Mouse (Mus musculus): ENCODE results near the gene Efnb2. TPM values are rescaled to one million over a fixed set of nuclear protein-coding genes. Genes with fewer than 3 reads are reported as not detected.

Efnb2 gene
- total RNA-seq, 2 experiments from 2014 or later = 28.5 to 33.1 TPM

- DNase-seq = no peak
Observed at GRCm38 (mm10) chr8:8611928-8612327, 49.1 kb downstream of the Efnb2 start.

GRCm38 (mm10) chr8:8609791-8610190 is 51.3 kb downstream of the Efnb2 start:
- DNase-seq = no peak

DNA sequence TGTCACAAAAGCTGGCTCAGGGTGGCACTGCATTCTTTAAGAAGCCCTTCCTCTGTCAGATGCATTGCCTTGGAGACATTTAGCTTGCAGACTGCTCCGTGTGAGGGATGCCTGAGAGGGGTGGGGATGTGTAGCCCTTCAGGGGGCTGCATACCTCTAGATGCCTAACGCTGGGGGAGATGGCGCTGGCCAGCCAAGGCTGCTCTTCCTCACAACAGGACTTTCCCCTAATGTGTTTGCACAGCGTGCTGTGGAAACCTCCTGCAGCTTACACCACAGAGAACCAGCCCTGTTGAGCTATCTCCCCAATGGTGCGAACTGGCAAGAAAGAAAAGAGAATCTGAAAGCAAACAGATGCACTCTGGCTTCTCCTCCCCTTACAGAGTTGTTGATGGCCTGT is 51.9 kb downstream of the Efnb2 start:
- DNase-seq = no peak

DNA sequence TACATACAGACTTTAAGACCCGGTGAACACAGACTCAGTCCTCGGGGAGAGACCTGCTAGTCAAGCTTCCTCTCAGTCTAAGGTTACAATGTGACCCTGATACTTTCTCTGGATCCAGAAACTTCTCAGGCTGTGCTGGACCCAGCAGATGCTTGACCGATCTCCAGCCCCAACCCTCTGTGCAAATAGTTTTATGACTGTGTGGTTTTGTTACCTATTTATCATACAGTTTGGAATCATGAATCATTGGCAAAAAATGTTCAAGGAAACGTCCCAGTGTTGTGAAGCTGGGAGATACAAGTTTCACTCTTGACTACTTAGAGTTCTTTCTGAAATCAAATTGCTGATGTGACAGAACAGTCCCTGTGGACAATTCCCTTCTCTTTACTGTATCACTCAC is 55.4 kb downstream of the Efnb2 start:
- DNase-seq = no peak

- no peak for DNase-seq
Observed at GRCm38 (mm10) chr8:8603875-8604274, 57.2 kb downstream of the Efnb2 start.

DNA sequence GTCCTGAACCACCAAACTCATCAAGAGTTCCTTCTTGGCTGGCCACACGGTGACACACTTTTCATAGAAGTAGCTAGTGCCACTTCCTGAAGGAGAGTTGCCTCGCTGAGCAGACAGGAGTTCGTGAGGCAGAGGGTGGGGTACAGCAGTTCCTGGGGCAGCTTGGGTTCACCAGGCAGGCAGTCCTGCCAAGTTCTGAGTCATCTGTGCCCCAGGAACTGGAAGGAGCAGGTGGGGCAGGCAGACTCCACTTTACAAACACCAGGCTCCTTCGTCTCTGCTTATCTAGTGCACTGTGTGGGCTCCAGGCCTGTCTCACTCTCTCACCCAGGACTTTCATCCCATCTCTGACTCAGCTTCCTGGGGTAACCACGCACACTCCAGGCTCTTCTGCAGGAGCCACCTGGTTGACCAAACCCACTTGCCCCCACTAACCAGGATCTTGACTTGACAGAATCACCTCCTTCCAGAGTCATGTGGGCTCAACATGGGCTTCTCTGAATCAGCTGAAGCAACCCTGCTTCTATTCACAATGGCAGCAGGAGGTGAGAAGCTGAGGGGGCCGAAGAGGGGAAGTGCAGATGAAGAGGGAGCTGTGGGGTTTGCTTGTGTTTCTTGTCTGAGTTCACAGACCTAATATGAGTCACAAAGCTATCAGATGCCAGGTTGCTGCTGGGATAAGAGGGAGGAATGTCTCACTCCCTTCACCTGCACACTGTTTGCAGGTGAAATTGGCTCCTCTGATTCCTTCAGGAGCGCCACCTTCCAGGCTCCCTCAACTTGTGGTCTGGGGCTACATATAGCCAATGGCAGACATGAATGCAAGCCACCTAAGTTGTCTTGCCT is 58.2 kb downstream of the Efnb2 start:
- DNase-seq = no peak

DNA sequence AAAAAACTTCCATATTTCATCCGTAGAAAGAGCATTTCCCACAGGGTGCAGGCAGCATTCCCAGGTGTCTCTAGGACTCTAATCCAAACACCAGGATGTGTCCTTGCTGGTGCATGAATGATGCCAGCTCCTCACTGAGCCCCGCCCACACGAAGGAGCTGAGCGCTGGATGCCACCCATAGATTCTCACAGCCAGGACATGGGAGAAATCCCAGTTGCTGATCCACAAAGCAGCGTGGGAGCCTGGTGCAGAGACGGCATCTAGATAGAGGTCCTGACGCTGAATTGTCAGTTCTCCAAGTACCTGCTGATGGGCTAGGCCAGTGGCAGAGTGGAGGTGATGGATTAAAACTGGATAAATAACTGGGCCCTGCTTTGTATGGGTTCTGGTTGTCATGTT is 61.1 kb downstream of the Efnb2 start:
- DNase-seq = no peak

- no peak for DNase-seq
Observed at GRCm38 (mm10) chr8:8597434-8597833, 63.6 kb downstream of the Efnb2 start.

DNA sequence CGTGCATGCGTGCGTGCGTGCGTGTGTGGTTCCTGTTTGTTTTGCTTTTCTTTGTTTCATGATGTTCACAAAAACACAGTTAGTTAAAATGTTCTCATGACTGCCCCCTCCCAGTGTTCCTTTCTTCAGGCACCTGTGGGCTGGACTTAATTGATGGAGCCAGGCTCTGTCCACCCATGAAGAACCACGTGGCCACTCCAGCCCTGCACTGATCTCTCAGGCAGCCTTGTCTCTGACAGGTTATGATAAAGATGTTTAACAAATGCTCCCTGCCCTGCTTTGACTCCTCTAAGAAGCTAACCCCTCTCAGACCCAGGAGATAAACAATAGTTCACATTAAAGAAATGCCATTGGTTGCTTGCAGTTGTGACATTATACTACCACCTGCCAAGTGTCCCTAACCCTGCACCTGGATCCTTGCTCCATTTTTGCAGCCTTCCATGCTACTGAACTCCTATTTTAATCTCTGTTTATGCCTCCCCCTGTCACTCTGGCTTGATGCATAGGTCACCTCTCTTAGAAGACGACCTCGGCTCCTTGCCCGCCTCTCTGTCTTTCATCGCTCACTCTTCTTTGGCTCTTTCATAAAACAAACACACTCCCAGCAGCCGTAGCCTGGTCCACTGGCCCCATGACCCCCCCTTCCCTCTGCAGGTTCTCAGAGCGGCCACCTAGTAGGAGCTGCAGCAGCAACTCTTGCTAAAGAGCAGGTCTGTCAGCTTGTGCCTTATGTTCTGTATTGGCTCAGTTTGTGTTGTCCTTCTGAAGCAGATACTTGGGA is 65.0 kb downstream of the Efnb2 start:
- DNase-seq = no peak

DNA sequence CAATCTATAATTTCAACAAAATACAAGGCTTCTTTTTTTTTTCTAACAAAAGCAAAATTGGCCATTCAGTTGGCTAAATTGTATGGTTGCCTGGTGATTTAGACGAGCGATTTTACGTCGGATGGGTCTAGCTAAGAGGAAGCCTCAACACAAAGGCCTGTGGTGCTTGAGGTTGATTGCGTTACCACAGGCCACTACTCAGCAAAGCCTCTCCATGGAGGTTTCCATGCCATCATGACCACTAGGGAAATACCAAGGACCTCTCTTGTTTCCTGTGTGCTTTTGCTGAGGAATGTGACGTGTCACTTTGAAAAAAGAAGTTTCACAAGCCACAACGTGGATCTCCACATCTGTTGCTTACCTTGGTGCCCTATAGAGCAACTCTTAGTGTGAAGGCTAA is 67.2 kb downstream of the Efnb2 start:
- DNase-seq = no peak

DNA sequence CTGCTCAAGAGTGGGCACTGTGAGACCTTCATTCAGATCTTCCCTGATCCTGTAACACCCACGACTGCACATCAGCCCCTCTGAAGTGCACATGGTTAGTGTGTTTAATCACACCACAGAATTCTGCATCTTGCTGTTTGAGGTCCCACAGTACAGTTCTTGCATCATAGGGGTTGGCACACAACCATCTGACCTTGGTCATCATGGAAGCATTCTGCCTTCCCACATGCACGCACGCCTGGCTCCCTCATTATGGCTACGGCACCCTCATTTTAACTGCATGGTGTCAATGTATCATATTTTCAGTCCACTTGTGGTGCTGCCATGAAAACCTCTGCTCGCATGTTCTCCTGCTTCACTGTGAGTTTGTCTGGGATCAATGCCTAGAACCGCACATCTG is 67.7 kb downstream of the Efnb2 start:
- no peak for DNase-seq

- DNase-seq = no peak
Observed at GRCm38 (mm10) chr8:8592331-8592730, 68.7 kb downstream of the Efnb2 start.

GRCm38 (mm10) chr8:8583981-8584377 is 77.1 kb downstream of the Efnb2 start:
- DNase-seq = no peak

DNA sequence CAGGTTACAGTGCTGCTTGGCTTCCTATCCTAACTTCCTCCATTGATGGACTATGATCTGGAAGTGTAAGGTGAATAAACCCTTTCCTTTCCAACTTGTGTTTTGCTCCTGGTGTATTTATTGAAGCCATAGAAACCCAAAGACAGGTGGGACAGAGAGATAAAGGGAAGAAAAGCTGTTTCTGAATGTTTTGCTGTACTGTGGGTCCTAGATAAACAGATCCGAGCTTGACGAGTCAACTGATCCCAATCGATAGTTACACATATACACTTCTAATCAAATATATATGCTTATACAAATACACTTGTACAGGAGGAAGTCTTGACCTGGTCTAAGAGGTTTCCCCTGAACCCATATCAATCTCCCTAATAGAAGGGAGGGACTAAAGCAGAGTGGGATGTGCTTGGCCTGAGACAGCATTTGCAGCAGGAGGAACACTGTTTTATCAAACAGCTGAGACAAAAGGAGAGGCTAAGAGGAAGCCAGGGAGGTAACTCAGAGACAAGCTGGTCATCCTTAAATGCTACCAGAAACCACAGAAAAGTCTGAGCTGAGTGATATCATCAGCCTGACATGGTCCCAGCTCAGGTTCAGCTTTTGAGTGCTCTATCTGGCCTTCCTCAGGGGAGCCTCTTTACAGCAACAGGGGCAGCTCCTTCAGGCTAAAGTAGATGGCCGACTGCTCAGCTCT is 77.6 kb downstream of the Efnb2 start:
- no peak for DNase-seq

GRCm38 (mm10) chr8:8577770-8578303 is 83.2 kb downstream of the Efnb2 start:
- DNase-seq = no peak

- DNase-seq = no peak
Observed at GRCm38 (mm10) chr8:8576833-8577232, 84.2 kb downstream of the Efnb2 start.

DNA sequence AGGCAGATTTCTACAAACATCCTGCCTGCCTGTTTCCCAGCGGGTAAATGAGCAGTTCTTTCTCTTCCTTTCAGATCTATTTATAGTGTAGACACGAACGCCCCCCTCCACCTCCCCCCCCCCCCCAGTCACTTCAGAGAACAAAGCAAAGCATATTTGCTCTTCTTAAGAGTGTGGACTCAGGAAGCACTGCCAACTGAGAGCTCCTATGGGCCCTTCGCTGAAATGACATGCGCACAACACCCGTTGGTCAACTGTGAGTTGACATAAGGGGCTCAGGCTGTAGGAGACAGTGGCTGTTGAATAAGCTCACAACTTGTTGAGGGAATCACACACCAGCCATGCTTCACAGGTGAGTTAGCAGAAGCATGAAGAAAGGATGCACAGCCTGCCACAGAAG is 84.8 kb downstream of the Efnb2 start:
- DNase-seq = no peak

GRCm38 (mm10) chr8:8574521-8575499 is 86.2 kb downstream of the Efnb2 start:
- DNase-seq = no peak

- DNase-seq = no peak
Observed at GRCm38 (mm10) chr8:8572272-8572671, 88.8 kb downstream of the Efnb2 start.

DNA sequence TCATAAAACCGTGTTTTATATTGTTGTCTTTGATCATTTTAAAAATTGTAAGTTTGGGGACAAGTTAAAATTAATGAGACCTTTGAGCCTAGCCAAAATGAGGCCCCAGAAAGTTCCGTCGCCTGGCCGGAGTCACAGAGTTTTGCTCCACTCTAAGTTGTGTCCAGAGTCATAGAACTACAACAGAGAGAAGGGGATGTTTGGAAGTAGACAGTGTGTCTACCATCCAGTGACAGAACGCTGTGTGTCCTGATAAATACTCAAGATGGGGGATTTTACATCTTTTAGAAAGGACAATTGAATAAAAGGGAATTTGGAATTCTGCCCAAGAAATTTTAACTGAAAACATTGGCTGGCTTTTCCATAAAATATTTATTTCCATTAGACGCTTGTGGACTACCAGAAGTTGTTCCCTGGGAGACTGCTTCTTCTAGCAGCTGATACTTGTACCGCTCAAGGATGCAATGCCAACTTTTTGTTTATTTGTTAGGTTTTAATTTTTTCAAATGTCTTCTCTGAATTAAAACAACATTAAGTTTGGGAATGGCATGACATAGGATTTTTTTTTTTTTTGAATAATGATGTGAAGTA is 89.3 kb downstream of the Efnb2 start:
- DNase-seq = no peak

DNA sequence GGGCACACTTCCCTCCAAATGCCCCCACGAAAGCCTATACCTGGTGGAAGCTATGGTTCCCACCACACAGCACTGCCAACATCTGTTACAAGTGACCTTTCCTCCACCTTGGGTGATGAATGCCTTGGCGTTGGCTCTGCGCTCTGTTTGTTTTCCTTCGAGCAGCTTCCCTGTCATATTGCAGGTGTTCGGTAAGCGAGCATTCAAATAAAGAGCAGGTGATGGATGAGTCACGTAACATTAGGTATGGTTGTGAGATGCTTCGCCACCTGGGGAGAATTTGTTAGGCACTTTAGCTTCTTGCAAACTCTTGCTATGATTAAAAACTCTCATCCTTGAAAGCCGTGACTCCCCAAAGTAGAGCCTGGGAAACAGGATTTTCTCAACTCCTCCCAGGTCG is 91.8 kb downstream of the Efnb2 start:
- DNase-seq = no peak
